Mouse (Mus musculus): ENCODE measurements around the gene Apbb1ip.

The Apbb1ip gene

DNA sequence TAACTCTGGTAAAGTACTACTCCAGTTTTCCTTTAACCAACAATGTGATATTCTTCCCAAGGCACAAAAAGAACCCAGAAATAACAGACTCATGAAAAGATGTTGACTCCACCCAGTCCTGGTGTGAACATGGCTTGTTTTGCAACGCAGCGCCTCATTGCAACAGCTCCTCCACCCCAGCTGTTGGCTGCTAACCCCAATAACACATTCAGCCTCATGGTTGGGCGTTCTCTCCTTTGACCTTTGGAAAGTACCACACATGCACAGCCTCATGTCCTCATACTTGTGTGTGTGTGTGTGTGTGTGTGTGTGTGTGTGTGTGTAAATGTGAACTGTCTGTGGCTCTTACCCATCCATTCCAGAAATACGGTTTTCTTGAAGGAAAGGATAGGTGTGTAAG is 37.0 kb downstream of the Apbb1ip start:
- in situ Hi-C loops (cut with MboI, MseI): loop anchor here (5.0 to 10.0 kb wide), 2 partner anchors 39 to 904 kb away; partner anchors contain the start of gene Apbb1ip (in 1 of the 2)

DNA sequence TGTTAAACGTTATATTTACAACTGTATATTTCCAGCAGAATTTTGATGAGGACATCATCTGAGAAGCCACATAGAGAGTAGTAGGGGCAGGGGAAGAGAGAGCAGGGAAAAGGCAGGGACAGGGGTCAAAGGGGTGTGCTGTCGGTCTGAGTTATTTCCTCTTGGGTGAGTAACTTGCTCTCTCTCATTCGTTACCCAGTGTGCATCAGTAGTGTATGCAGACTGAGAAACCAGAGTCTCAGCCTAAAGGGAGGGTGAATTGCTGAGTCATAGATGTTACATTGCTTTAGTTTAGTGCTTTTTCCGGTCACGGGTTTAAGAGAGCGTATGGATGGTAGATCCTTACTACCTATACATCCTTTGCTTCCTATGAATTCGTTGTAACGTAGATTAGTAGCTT is 37.6 kb downstream of the Apbb1ip start:
- in situ Hi-C loops (cut with MboI, MseI): loop anchor here (5.0 to 10.0 kb wide), 2 partner anchors 39 to 903 kb away; partner anchors contain the start of gene Apbb1ip (in 1 of the 2)

DNA sequence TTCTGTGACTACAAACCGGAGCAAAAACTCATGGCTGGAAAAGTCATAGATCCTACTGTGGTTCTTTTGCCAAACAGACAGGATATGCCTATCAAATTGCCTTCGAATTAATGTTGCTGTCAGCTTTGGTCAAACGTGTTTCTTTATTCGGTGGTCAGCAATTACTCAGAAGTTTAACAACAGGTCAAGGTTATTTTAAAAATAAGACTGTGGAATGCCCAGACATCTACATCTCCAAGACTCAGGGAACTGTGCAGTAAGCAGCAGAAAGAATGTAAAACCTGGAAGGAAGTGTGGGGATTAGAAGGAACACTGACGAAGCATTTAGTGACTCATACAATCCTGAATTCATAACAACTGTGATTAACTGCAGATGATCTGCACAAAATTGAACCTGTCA is 40.0 kb downstream of the Apbb1ip start:
- in situ Hi-C loops (cut with MboI, MseI): loop anchor here (5.0 to 10.0 kb wide), 2 partner anchors 42 to 901 kb away; partner anchors contain the start of gene Apbb1ip (in 1 of the 2)

DNA sequence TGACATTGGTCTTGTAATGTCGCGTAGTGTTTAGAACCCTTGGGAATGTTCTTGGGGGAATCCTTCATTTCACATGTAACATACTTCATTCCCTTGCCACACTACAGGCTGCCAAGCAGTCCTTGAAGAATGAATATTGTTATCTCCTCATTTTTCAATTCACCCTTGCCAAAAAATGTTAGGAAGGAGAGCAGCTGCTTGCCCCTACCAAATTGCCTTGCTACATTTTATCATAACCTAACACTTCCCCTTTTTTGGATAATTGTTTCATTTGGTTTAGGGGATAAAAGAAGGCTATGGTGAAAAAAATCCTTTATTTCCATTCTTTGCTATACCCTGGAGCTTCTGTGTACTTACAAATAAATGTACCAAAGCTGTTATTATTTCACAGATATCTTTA is 41.8 kb downstream of the Apbb1ip start:
- in situ Hi-C loops (cut with MboI, MseI): loop anchor here in 1 of 2 experiments (10.0 kb wide), 1 partner anchor 899 kb away; no protein-coding TSS in a partner anchor

DNA sequence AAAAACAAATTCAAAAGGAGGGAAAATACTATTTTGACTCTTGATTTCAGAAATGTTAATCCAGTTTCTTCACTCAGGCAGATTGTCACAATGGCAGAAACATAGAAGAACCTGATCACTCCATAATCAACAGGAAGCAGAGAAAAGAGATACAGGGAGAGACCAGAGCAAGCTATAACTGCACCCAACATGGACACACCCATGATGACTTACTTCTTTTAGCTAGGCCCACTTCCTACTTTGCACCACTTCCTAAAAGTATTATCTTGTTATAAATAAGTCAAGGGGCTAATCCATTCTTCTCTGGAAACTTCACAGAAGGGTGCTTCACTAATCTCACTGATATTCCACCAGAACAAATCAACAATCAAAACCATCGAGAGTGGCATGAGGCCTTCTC is 42.3 kb downstream of the Apbb1ip start:
- in situ Hi-C loops (cut with MboI, MseI): loop anchor here in 1 of 2 experiments (10.0 kb wide), 1 partner anchor 899 kb away; no protein-coding TSS in a partner anchor

DNA sequence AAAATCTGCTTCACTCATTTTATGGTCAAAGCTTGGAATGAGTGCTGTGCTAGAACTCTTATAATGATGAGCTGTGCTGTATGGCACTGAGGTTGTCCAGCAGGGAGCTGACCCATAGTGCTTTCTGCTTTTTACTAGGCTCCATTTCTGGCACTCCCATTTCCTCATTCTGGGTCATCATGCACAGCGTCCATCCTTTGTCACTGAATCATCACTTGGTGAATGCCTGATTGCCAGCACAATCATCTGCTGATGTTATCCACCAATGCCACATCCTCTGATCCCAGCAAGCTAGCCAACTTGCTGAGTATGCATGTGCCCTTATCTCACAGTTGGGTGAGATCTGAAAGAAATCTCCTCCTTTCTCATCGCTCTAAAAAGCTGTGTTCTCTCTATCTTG is 48.4 kb downstream of the Apbb1ip start:
- in situ Hi-C loops (cut with MboI, MseI): loop anchor here in 1 of 2 experiments (5.0 kb wide), 1 partner anchor 85 kb away; no protein-coding TSS in a partner anchor

DNA sequence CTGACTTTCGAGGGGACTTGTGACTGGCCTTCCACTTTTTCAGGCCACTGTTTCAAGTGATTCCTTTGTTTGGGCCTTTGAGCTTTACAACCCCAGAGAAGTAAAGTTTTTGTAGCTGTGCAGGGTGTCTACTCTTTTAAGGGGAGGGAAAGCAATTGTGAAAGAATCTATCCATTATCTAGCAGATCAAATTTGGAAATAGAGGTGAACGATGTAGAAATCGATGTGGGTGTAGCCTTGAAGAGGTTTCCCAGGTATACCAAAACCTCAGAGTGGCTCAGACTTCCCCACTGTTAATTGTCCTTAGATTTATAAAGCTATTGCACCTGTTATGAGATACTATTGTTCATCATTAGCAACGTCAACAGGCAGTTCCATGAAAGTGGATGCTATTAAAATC is 71.6 kb downstream of the Apbb1ip start:
- in situ Hi-C loops (cut with MboI, MseI): no loop called here

DNA sequence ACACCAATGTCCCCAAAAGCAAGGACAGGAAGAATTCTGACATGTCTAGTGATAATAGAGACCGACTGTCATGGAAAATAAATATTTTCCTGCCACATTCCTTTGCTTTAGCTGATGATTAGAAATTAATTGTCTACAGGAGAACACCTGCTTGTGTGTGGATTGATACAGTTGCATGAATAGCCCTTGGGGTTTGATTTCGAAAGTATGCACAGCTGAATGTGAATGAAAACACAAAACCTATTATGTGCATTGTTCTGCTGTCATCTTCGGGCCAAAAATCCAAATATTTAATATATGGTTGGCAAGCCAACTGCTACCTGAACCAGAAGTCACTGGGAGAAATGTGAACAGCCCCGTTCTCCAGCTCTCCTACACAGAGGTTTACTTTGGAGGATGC is 78.0 kb downstream of the Apbb1ip start:
- in situ Hi-C loops (cut with MboI, MseI): loop anchor here (10.0 to 25.0 kb wide), 4 partner anchors 77 to 890 kb away; partner anchors contain the start of gene Apbb1ip (in 1 of the 2)

DNA sequence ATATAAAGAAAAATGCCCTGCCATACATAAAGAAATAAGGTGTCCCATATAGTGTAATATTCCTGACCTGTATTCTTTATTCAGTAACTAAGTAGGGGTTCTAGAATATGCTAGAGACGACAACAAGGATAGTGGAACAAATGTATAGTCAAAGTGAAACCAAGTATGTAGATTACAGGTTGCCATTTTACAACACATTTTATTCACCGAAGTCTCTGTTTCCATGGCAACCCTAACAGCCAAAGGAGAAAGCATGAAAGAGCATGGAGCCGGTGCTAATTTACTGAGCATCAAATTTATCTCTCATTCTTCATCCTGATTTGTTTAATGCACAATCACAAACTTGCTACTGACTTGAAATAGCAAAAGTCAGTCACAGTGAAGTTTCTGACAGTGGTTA is 83.6 kb downstream of the Apbb1ip start:
- in situ Hi-C loops (cut with MboI, MseI): loop anchor here (10.0 to 25.0 kb wide), 4 partner anchors 83 to 895 kb away; partner anchors contain the start of gene Apbb1ip (in 1 of the 2)

DNA sequence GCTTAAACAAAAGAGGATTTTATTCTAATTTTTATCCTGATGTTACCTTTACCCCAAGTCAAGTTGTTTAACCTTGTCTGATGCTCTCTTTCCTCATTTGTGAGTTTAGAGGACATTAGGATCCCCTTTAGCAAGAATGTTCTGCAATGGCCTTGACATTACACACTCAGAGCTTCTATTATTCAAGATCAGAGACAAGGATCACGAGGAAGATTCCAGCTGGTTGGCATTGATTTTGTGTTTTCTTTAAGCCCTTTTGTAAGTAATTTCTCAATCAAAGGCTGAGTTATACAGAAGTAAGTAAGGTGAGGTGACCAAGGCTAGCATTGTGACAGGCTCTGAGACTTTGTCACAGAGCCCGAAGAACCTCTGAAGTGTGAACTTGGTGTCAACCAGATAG is 88.3 kb downstream of the Apbb1ip start:
- in situ Hi-C loops (cut with MboI, MseI): loop anchor here (25.0 kb wide), 3 partner anchors 475 to 900 kb away; no protein-coding TSS in a partner anchor

DNA sequence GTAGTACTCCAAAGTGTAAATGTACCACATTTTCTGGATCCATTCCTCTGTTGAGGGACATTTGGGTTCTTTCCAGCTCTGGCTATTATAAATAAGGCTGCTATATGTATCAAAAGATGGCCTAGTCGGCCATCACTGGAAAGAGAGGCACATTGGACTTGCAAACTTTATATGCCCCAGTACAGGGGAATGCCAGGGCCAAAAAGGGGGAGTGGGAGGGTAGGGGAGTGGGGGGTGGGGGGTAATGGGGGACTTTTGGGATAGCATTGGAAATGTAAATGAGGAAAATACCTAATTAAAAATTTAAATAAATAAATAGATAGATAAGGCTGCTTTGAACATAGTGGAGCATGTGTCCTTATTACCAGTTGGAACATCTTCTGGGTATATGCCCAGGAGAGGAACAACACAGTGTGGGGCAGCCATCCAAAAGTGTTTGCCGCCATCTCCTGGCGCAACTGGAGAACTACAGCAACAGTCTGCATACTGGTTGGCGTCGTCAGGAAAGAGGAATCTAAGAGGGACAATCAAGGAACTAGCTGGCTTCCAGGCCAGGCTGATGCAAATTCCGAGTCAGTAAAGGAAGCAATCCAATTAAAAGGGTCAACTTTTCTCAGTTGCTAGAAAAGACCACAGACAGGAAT is 90.6 kb downstream of the Apbb1ip start:
- in situ Hi-C loops (cut with MboI, MseI): loop anchor here (5.0 to 25.0 kb wide), 7 partner anchors 107 to 922 kb away; partner anchors contain the start of gene Gad2 (in 1 of the 2)

DNA sequence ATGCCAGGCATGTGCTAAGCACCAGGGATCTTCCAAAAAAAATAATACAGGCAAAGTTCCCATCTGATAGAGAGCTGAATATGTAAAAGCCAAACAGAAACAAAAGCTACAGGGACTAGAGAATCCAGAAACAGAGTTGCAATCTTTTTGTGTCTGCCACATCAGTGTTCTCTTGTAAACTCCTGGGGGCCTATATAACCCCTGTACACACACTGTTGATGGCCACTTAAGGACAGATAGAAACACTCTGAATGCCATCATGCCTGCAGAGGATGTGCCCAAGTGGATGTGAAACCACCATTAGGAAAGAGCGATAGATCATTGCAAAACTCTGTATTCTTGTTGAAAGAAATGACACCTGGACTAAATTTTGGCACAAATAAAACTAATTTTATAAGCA is 91.9 kb downstream of the Apbb1ip start:
- in situ Hi-C loops (cut with MboI, MseI): loop anchor here (5.0 to 25.0 kb wide), 7 partner anchors 109 to 924 kb away; partner anchors contain the start of gene Gad2 (in 1 of the 2)

DNA sequence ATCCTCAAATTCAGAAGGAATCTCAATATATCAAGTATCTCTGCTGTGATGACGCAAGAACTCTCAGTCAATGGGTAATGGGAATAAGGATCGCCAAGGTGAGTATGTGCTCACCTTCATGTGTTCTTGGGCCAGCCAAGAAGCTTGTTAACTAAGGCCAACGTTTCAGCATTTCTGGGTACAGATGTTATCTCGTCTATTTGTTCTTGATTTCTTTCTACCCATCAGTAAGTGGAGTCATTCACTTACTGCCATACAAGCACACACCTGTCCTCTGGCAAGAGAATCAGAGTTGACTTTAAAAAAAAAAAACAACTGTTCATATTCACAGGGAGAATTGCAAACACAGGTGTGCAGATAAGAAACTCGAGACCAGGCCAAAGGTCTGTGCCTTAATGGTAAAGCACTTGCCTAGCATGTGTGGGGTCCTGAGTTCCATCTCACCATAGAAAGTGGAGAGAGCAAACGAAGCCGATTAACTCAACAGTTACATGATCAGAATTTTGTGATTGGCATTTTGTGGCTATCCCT is 93.1 kb downstream of the Apbb1ip start:
- in situ Hi-C loops (cut with MboI, MseI): loop anchor here (5.0 to 25.0 kb wide), 7 partner anchors 110 to 925 kb away; partner anchors contain the start of gene Gad2 (in 1 of the 2)

DNA sequence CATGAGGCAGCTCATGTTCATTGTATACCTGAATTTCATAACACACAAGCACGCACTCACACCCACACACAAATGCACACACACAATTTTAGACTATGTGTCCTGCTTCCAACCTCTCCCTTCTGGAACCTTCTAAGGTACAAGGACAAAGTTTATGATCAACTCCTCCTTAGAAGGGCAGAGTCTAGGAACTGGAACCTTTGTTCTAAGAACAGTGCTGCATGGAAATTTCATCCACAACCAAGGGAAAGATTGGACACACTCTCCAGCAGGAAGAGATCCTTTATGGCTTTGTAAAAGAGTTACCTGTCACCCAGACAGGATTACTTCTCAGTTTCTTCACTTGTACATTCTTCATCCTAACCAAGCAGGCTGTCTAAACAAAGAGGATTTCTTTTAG is 99.3 kb downstream of the Apbb1ip start:
- in situ Hi-C loops (cut with MboI, MseI): loop anchor here (25.0 kb wide), 3 partner anchors 486 to 911 kb away; no protein-coding TSS in a partner anchor

DNA sequence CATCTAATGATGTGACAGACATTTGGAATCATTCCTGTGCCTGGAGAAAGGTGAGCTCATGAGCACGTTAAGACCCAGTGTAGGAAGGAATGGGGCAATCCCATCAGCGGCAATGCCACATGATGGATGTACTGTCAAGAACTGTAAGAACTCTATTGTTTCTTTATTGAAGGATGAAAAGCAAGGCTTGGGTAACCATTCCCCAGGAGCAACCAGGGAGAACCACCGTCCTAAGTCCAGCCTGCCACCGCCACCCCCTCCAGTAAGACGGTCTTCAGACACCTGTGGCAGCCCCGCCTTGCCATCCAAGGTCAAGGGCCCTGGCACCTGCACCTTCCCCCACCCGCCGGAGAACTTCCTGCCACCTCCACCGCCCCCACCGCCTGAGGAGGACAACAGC is 100.7 kb downstream of the Apbb1ip start:
- in situ Hi-C loops (cut with MboI, MseI): loop anchor here (25.0 kb wide), 5 partner anchors 487 to 912 kb away; no protein-coding TSS in a partner anchor

DNA sequence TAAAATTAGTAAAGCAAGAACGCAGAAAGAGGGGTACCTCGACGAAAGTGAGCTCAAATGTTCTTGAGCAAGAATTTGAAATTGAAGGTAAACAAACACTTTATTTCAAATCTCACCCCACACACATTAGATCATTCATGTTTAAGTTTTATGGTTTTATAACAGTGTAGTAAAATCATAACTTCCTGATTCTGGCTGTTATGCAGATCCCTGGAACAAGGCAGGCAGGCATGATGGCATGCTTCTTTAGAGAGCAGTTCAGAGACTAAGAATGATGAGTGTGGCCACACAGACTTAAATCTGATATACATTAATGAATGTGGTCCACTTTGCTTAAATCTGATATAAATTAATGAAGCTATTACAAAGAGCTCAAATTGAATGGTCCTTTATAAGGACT is 102.7 kb downstream of the Apbb1ip start:
- in situ Hi-C loops (cut with MboI, MseI): loop anchor here (25.0 kb wide), 2 partner anchors 661 to 739 kb away; no protein-coding TSS in a partner anchor

DNA sequence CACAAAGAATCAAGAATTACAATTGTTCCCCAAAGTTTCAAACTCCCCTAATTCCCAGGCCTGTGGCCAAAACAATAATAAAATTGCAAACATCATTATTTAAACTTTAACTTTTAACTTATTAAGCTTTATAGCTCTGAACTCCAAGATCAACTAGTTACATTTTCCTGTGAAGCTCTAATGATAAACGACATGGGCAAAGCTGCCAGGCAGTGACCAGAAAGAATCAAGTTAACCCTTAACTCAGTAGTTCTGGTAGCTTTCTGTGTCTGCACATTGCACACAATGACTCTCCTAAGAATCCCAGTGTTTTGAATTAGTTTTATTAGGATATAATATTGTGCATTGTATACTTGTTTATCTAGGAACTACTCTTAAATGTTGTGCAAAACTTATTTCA is 104.9 kb downstream of the Apbb1ip start:
- in situ Hi-C loops (cut with MboI, MseI): loop anchor here (25.0 kb wide), 2 partner anchors 659 to 741 kb away; no protein-coding TSS in a partner anchor

DNA sequence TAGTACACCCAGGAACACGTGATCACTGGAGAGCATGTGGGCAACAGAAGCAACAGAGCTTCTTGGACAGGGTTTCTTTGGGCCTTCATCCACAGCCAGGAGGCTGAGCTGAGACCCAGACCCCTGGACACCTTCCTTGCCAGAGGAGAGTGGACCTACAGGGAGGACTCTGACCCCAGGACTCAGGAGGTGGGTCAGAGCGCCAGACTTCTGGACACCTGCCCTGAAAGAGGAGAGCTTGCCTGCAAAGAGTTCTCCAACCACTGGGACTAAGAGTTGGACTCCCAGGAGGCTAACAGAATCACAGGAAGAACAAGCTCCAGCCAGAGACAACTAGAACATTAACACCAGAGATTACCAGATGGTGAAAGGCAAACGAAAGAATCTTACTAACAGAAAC is 106.8 kb downstream of the Apbb1ip start:
- in situ Hi-C loops (cut with MboI, MseI): loop anchor here (25.0 kb wide), 2 partner anchors 657 to 743 kb away; no protein-coding TSS in a partner anchor

DNA sequence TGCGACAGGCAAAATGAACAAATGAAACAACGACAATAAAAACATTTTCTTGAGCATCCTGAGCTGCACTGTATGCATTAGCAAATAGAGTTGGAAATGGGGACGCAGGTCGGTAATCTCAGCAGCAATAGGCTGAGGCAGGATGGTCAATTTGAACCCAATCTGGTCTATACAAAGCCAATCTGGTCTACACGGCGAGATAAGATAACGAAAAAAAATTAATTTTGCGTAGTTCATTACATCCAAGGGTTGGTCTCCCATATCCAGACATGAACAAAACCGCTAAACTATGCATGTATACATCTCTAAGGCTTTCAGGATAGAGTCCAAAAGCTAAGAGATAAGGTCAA is 121.0 kb downstream of the Apbb1ip start:
- in situ Hi-C loops (cut with MboI, MseI): loop anchor here (25.0 kb wide), 2 partner anchors 642 to 758 kb away; no protein-coding TSS in a partner anchor

DNA sequence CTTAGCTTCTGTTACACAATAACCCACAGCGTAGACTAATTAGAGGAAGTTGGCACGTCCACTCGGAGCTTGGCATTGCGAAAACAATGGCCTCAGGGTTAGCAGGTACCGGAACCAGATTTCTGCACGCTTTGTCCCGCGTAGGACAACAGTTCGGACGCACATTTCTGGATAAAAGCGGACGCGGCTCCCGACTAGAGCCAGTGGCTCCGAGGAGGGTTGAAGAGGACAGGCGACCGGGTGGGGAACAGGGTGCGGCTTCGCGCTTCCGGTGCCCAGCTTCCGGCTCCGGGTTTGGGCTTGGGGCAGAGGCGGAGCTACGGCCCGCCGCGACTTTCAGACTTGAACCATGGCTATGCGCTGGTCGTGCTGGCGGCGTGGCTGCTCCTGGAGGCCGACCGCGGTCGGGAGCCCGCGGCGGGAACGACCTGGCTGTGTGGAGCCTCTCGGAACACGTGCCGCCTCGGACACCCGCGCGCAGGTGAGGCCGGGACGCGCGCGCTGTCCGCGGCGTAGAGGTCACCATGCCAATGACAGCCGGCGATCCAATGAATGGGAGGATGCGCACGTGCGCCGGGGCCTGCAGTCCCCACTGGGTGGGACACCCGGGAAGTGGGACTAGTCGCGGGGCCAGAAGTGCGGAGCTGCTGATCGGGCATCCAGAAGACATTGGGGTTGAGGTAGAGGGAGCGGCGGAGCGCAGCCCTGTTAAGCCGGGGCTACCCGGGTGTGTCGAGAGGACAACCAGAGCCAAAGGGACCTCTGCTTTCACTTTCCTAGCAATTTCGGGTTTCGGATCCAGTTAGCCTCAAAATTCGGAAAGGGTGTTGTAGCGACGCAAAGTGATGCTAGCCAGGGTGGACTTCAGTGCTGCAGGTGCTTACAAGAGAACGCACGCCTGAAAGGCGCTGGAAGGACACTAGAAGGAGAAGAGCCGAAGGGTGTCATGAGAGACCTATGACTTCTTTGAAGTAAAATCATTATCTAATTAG is 121.7 kb downstream of the Apbb1ip start, which contains the start of gene Pdss1:
Gene Pdss1 (plus strand): TSS at position 241 of the 992 bp plus-strand sequence.
- in situ Hi-C loops (cut with MboI, MseI): loop anchor here (25.0 kb wide), 2 partner anchors 642 to 758 kb away; no protein-coding TSS in a partner anchor

DNA sequence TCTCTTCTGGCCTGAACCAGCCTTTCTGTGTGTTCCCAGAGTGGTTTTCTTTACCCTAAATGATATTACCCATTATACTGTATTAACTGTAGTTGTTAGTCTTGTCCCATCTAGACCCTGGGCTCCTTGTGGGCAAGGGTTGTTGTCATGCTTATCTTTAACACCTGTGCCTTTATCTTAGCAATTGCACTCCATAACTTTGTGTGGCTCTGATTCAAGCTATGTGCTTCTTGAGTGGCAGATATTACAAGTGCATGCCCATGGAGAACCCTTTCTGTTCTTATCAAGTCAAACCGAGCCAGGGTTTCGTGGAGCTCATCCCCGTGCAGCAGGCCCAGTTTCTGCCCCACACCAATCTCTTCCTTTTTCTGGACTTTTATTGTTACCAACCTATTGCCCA is 130.1 kb downstream of the Apbb1ip start:
- in situ Hi-C loops (cut with MboI, MseI): no loop called here

Data from T-helper 17 cell (primary cell).